Mouse (Mus musculus) left cerebral cortex, postnatal 25 days (tissue): ENCODE measurements around the gene Ppp1r1b. TPM values are rescaled to one million over a fixed set of nuclear protein-coding genes. Genes with fewer than 3 reads are reported as not detected.

ENCODE experiments used
- DNase-seq, 2 experiments: peaks; one replicate each; pipeline ENCODE4 v3.0.0; 2022; ENCODE audit warnings: low spot score in 2 of 2, mixed read lengths in 1 of 2
- intact Hi-C: fragments of 180-260 bp; cut with DNase I; formaldehyde crosslinking; loops from one replicate; pipeline ENCODE4 v1.15.1; 2025
- total RNA-seq, 2 experiments: library from RNA; stranded (reverse); gene quantifications; 2 replicates each; pipeline ENCODE4 v1.2.3; 2021

Ppp1r1b gene
- 100 to 1,000 TPM; 141 to 380 TPM for total RNA-seq

- intact Hi-C loops = no loop called here
- peak; percentile 72 to 76 for DNase-seq
These were observed at the start of gene Ppp1r1b for GRCm38 (mm10) chr11:98348083-98348961. Ppp1r1b (plus strand) TSS chr11:98348404.

- intact Hi-C loops = no loop called here
- no peak for DNase-seq
These were observed 49.6 kb upstream of the Ppp1r1b start for GRCm38 (mm10) chr11:98298484-98299205.

- peak in 1 of 2 experiments; percentile 82 for DNase-seq
- intact Hi-C loops = no loop called here
These were observed 34.3 kb upstream of the Ppp1r1b start for GRCm38 (mm10) chr11:98313790-98314323.

- intact Hi-C loops = no loop called here
These were observed 30.7 kb upstream of the Ppp1r1b start for GRCm38 (mm10) chr11:98317479-98317878.

GRCm38 (mm10) chr11:98318421-98319116 lies 29.6 kb upstream of the Ppp1r1b start:
- intact Hi-C loops = no loop called here

More at GRCm38 (mm10) chr11:98317479-98317878, 30.7 kb upstream of the Ppp1r1b start:
- no peak for DNase-seq

GRCm38 (mm10) chr11:98319120-98319519 lies 29.1 kb upstream of the Ppp1r1b start:
- intact Hi-C loops = no loop called here
- DNase-seq = peak in 1 of 2 experiments; percentile 52

More at GRCm38 (mm10) chr11:98318421-98319116, 29.6 kb upstream of the Ppp1r1b start:
- DNase-seq = peak in 1 of 2 experiments; percentile 43

- no peak for DNase-seq
- intact Hi-C loops = no loop called here
These were observed 28.7 kb upstream of the Ppp1r1b start for GRCm38 (mm10) chr11:98319544-98319943.

GRCm38 (mm10) chr11:98319944-98320343 lies 28.3 kb upstream of the Ppp1r1b start:
- no peak for DNase-seq
- intact Hi-C loops = no loop called here

GRCm38 (mm10) chr11:98320381-98320780 lies 27.8 kb upstream of the Ppp1r1b start:
- DNase-seq = peak in 1 of 2 experiments; percentile 45
- intact Hi-C loops = no loop called here

- DNase-seq = peak in 1 of 2 experiments; percentile 35
- intact Hi-C loops = no loop called here
These were observed 27.2 kb upstream of the Ppp1r1b start for GRCm38 (mm10) chr11:98320806-98321676.

GRCm38 (mm10) chr11:98321677-98322003 lies 26.6 kb upstream of the Ppp1r1b start:
- no peak for DNase-seq
- intact Hi-C loops = no loop called here

GRCm38 (mm10) chr11:98322159-98322558 lies 26.0 kb upstream of the Ppp1r1b start:
- intact Hi-C loops = no loop called here
- DNase-seq = no peak

- no peak for DNase-seq
- intact Hi-C loops = no loop called here
These were observed 24.9 kb upstream of the Ppp1r1b start for GRCm38 (mm10) chr11:98323136-98323866.

- intact Hi-C loops = no loop called here
- DNase-seq = no peak
These were observed 24.3 kb upstream of the Ppp1r1b start for GRCm38 (mm10) chr11:98323933-98324332.

- no peak for DNase-seq
- intact Hi-C loops = no loop called here
These were observed 22.9 kb upstream of the Ppp1r1b start for GRCm38 (mm10) chr11:98325191-98325820.

- peak in 1 of 2 experiments; percentile 34 for DNase-seq
- intact Hi-C loops = no loop called here
These were observed 22.4 kb upstream of the Ppp1r1b start for GRCm38 (mm10) chr11:98325821-98326218.

- no peak for DNase-seq
- intact Hi-C loops = no loop called here
These were observed 21.5 kb upstream of the Ppp1r1b start for GRCm38 (mm10) chr11:98326741-98327135.
